Mouse (Mus musculus): Measurements from ENCODE around the gene Gm20441.
A peak's percentile ranks its signal among the peaks of the same experiment; 100 is the strongest.
"Not testable (repeated sequence)": the region's sequence is repeated elsewhere in the genome, so short reads cannot be mapped to it uniquely, and the experiment has no call there.

Gene Gm20441

DNA sequence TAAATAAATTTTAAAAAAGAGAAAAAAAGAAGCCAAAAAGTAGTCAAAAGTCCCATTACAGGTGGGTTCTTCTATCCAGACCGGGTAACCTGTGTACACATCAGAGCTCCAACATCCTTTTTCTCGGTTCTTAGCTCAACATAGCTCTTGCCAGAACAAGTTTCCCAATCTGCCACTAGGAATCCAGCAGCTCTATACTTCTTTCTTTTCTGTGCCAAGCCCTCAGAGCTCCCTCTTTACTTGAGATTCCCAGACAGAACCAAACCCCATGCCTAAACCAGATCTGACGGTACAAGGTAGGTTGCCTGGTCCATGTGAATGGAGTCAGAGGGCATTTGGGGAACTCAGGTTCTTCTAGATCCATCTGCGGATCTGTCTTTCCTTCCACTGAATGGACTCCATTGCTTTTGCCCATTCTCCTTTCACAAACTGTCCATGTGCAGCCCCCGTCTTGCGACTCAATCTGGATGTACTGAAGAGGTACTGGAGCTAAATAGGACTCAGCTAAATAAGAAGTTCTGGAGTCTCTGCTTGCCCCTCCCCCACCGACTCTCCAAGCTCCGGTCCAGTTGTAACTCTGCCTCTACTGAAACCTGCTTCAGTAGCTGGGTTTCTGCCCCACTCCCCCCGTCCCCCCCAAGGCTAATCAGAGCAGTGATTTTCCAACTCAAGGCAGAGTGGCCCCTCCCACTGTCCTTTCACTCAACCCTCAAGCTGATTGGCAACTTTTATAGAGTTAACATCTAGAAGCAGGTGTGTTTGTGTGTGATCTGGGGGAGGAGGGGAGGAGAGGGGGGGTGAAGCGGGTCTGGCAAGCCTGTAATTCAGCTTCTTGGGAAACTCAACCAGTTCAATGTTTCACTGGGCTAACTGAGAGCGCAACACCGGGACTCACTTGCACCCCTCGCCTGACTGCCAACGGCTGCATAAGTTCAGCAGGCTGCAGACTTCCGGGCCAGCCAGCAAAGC lies 1.3 kb downstream of the Gm20441 start:
- DNase-seq (ENCODE audit: low spot score) = no peak

DNA sequence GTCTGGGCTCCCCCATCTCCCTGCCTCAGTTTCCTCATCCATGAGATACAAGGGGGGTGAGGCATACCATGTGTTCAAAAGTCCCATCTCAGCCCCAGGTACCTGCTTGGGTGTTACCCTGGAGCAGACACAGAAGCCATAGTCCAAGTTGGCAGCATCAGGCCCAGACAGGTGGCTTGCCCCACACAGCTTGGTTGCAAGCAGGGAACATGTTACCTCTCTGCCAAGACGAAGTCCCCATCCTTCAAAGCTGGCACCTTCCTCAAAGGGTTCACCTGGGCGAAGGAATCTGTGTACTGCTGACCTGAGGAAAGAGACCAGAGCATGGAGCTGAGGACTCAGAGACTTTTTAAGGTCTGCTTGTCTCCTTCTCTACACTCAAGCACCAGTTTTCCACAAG lies 2.9 kb downstream of the Gm20441 start:
- DNase-seq (ENCODE audit: low spot score) = no peak

DNA sequence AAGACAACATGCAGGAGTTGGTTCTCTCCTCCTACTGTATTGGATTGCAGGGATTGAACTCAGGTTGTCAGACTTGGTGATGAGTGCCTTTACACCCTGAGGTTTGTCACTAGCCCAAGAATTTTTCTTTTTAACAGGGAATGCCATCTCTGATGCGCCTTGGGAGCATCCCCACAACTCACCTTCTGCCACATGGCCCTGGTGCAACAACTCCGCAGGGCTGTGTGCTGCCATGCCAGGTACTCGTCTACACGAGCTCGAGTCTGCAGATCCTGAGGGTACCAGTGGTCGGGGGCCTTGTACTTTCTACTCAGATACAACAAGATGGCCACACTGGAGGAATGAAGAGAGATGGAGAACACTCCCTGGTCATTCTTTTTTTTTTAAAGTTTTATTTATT lies 4.2 kb downstream of the Gm20441 start:
- no peak for DNase-seq (ENCODE audit: low spot score)

DNA sequence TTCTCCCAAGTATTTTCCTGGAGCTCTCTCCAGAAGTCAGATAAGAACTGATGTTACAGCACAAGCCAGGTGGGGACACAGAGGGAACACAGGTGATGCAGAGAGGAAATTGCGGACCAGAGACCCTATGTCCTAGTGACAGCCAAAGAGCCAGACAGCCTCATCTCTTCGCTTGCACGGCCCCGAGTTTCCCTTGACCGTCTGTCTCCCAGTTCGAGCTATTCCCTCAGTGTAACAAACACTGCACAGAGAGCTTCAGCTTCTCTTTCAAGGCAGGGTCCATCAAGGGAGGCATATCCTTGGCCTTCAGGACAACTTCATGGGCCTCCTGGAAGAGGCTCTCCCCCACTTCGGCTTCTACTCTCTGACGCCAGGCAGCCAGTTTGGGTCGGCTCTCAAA lies 6.2 kb downstream of the Gm20441 start:
- DNase-seq (ENCODE audit: low spot score) = no peak

DNA sequence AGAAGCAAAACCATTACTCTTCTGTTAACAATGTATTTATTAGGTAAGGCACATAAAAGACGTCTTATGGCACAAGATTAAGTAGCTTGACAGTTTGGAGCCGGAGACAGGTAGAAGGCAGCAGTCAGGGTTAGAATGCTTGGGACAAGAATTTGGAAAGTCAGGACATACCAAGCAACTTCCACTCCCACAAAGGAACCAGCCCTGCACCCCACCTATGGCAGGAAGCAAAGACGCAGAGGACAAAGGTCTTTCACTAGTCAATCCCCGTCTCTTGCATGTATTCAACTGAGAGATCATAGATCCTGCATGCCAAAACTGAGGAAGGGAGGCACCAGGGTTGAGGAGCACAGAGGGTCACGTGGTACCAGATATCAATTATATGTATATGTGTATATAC lies 6.7 kb downstream of the Gm20441 start:
- DNase-seq (ENCODE audit: low spot score) = no peak

DNA sequence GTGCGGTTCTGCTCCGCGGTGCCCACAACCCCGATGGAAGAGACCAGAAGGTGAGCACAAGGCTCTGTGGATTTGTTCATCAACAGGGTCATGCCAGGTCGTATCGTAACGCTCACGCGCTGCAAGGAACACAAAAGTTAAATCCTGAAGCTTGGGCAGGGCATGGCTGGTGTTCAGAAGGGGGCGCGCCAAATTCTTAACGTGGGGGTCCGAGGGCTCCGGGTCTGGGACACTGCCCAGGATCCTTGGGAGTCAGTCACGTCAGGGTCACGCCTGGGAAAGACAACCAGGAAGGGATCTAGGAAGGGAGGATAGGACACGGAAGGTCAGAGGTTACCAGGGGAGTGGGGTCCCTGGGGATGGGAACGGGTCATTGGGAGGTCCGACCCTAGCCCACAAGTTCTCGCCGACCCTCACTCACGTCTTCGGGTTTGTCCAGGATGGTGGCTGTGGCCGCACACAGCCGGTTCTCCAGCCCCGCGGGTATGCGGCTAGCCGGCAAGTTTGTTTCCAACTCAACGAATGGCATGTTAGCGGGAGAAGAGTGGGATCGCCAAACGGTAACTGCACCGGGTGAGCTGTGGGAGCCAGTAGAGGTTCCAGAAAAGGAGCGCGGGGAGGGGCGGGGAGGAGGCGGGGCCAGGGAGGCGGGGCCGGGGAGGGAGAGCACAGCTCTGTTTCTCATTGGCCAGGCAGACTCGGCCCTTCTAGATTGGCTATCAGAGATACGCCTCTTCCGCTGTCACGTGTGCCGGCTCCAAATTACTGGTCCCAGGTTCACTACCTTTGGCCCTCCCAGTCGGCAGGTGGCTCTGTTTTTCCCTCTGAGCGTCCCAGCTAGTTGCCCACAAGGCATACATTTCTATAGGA lies 7.7 kb downstream of the Gm20441 start, which contains the start of gene Ddt:
Ddt (minus strand) TSS at position 620 of the 870 bp plus-strand sequence.
- DNase-seq (ENCODE audit: low spot score) = peak; percentile 68

DNA sequence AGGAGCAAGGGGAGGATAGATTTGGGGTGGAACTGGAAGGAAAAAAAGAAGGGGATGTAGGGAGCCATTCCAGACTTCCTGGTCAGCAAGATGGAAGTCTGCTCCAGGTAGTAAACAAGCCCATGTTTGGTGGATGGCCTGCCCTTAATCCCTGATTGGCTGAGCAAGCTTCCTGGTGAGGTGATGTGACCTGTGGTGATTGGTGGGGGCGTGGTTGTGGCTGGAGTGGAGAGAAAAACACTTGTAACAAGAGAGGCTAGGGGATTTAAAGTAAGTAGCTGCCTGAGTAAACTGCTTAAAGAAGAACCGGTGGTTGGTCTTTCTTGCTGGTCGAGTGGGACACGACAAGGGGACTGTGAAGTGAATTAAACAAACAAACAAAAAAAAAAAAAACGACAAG lies 13.0 kb downstream of the Gm20441 start:
- not testable (repeated sequence) for DNase-seq (ENCODE audit: low spot score)

DNA sequence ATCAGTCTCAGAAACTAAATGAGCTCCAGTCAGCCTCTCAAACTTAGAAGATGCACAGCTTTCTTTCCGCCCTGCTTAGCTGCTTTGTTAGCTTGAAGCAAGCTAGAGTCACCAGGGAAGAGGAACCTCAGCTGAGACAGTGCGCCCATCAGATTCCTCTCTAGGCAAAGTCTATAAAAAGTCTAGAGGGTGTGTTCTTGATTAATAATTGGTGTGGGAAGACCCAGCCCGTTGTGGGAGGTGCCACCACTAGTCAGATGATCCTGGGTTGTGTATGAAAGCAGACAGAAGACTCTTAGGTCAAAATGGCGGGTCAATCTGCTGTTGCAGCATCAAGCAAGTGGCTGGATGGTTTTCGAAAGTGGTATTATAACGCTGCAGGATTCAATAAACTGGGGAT lies 13.9 kb downstream of the Gm20441 start:
- no peak for DNase-seq (ENCODE audit: low spot score)

DNA sequence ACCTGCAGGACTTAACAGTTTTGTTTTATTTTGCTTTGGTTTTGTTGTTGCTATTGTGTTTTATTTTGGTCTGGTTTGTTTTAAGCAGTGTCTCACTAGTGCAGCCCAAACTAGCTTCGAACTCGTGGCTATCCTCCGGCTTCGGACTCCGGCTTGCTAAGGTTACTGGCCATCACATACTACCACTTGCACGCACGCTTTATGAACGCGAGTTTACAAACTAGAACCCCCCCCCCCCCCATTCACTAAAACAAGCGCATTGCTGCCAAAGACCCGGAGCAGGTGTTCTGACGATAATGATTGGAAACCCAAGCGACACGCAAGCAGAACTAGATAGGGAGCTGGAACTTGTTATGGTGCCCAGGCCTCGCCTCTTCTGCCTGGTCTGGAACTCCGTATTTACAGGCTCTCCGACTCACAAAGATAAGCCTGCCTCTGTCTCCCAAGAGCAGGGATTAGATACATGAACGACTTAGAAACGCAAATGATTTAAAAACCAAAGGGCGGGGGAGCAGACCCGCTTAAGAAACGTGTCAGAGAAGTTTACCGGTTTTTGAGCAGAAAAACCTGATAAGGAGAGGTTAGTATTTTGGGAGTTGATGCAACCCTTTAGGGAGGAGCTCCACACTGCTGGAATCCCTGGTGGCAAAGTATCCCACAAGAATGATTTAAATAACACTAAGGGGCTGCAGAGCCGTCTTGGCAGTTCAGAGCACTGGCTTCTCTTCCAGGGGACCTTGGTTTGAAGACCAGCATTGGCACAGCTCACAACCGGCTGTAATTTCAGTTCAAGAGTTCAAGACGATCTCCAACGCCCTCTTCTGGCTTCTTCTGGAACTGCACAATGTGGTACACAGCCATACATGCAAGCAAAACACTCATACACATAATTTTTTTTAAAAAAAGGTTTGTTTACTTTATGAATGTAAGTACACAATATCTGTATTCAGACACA lies 16.0 kb downstream of the Gm20441 start:
- DNase-seq (ENCODE audit: low spot score) = no peak

DNA sequence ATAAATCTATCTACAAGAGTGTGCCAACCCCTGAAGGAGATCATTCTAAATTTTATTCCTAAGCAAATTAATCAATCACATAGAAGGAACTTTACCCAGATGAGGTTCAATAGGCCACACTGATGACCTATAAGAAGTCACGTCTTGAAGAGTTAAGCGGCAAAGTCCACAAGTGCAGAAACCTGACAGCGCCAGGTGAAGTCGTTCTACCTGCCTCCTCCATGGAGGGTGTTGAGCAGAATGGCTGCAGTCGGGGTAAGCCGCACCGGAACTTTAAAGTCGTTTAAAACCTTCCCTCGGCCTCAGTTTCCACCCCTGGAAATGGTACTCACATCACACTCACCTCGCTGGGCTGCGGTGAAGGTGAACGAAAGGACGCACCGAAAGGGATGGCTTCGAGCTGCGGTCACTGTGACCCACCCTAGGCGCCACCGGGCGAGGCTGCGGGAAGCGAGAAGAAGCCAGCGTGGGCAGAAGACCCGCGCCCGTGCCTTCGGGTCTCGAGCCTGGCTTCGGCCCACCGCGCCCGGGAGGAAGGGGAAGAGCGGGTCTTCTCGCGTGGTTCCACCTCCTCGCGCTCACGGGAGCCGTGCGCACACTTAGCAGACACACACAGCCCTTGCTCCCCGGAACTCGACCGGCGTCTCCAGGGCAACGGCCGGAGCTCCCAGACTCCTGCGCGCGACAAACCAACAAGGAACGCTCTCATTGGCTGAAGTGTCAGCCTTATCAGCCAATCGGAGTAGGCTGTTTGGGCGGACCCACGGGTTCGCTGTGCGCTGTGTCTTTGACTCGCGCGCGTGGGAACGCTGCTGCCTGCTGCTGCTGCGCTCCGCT lies 16.9 kb downstream of the Gm20441 start, which contains the start of gene Cabin1:
Cabin1 (minus strand) TSS at position 660 of the 837 bp plus-strand sequence.
- peak; percentile 98 for DNase-seq (ENCODE audit: low spot score)

DNA sequence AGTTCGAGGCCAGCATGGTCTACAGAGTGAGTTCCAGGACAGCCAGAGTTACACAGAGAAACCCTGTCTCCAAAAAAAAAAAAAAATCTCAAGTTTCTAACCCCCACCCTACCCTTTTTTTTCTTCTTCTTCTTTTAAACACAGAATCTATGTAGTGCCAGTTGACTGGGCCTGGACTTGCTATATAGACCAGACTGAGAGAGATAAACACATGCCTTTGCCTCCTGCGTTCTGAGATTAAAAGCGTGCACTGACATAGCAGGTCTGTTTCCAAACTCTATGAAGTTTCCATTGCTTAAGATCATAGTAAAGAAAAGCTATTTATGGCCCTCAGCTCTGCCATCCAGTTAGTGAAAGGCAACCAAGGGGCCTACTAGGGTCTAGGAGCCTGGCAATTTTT lies 18.3 kb downstream of the Gm20441 start:
- DNase-seq (ENCODE audit: low spot score) = no peak

DNA sequence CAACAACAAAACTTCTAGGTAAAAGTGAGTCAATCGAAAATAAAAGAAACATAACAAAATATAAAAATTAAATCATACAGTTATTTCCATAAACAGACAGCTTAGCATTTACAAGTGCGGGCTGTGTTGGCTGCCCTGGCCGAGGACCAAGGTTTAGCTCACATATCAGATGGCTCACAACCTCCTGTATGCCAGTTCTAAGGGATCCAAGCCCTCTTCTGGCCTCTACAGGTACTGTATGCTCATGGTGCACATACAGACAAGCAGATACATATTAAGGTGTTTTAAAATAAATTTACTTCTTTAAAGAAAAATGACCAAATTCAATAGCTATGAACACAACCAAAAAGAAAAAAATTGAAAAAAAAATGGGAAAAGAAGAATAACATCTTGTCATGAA lies 20.4 kb downstream of the Gm20441 start:
- DNase-seq (ENCODE audit: low spot score) = no peak

DNA sequence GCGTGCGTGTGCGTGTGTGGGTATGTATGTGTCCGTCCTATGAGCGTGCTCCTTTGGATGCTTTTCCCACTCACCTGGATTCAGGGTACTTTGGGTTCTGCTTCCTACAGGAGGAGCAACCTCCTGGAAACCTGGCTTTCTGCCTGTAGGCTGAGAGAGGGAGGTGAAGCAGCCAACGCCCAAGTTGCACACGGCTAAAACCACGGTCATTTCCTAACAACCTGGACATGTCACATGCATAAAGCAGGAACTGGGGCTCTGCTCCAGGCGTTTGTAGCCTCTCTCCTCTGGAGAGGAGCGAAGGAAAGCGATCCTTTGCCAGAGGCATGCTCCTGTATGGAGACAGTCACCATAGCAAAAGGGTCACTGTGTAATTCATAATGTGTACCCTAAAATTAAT lies 24.0 kb downstream of the Gm20441 start:
- no peak for DNase-seq (ENCODE audit: low spot score)

DNA sequence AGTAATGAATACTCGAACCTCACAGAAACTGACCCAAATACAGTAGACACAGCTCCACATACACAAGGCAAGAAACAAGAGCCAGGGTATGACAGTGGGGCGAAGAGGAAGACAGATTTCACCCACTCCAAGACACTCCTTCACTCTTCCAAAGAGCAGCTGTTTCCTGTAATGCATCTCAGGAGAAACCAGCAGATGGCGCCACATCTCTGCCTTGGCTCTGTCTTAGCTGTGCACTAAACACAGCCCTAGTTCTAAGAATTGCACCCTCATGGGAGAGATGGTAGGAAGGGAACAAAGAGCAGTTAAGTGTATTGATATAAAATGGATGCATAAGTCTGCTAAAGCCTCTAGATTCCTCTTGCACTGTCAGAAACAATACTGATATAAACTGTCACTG lies 36.7 kb downstream of the Gm20441 start:
- peak; percentile 85 for DNase-seq (ENCODE audit: low spot score)

DNA sequence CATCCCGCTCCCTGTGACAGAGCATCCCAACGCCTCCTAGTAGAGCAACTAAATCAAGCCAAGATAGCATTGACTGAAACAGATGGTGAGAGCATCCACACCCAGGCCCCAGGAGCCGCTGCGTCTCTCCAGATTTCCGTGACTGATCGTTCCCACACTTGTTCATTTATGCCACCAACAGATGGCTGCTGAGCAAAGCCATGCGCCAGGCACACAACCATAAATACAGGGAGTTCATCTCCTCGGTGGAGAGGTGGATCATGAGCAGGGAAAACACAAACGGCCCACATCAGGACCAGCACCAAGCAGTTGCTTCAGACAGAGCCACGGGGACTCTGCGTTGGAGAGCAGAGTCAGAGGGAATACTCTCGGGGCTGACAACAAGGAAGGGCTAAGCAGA lies 37.4 kb downstream of the Gm20441 start:
- peak; percentile 67 for DNase-seq (ENCODE audit: low spot score)

DNA sequence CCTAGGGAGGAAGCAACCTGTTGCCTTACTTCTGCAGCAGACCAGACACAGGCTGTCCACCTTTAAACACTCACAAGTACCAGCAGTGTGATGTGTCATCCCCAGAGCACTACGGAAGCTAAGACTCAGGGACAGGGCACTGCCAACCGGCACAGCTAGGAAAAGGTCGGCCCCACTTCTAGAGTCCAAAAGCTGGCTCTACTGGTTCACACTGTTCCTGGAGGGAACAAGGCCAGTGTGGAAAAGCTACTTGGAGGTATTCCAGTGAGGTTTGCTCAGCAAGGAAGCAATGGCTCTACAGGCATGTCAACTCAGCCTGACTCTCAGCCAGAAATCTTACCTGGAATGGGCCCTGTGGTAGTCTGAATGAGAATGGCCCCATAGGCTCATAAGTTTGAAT lies 39.9 kb downstream of the Gm20441 start:
- DNase-seq (ENCODE audit: low spot score) = no peak

DNA sequence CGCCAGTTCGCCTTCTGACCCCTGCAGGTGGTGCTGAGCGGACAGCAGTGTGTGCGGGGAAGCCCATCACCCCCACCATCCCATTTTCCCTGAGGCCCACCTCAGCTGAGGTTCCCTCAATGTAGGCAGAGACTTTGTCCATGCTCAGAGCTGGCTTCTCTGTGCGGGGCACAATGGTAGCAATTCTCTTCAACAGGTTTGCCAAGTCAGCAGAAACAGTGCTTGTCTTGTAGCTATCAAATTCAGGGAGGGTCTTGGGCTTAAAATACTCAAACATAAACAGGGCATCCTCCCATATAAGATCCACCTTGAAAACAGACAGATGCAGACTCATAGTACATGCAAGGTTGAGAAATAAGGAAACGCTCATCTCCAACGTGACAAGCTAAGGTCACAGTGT lies 55.3 kb downstream of the Gm20441 start:
- no peak for DNase-seq (ENCODE audit: low spot score)
